Mouse (Mus musculus) left cerebral cortex, postnatal 36 days (tissue): Measurements from ENCODE around the gene Nfia. TPM values are rescaled to one million over a fixed set of nuclear protein-coding genes. Genes with fewer than 3 reads are reported as not detected.

Experiments
- DNase-seq, 2 experiments: peaks; one replicate each; pipeline ENCODE4 v3.0.0; 2021 to 2022; ENCODE audit warnings: low spot score in 2 of 2, mixed read lengths in 1 of 2
- intact Hi-C: fragments of 180-260 bp; cut with DNase I; formaldehyde crosslinking; loops from one replicate; pipeline ENCODE4 v1.15.1; 2025
- total RNA-seq, 2 experiments: library from RNA; stranded (reverse); gene quantifications; 2 replicates each; pipeline ENCODE4 v1.2.3; 2021

The Nfia gene
- total RNA-seq, 2 experiments from 2014 or later = 62.9 to 75.3 TPM

- intact Hi-C loops = no loop called here
- DNase-seq = no peak
These were observed 145.0 kb downstream of the Nfia start for GRCm38 (mm10) chr4:97917568-97917967.

GRCm38 (mm10) chr4:97918675-97919074 is 146.1 kb downstream of the Nfia start:
- intact Hi-C loops = no loop called here
- DNase-seq = no peak

- intact Hi-C loops = no loop called here
- no peak for DNase-seq
These were observed 147.2 kb downstream of the Nfia start for GRCm38 (mm10) chr4:97919773-97920172.

- intact Hi-C loops = no loop called here
- no peak for DNase-seq
These were observed 147.9 kb downstream of the Nfia start for GRCm38 (mm10) chr4:97920287-97921079.

- intact Hi-C loops = no loop called here
- no peak for DNase-seq
These were observed 149.1 kb downstream of the Nfia start for GRCm38 (mm10) chr4:97921682-97922081.

GRCm38 (mm10) chr4:97923248-97923647 is 150.7 kb downstream of the Nfia start:
- DNase-seq = no peak
- intact Hi-C loops = no loop called here

GRCm38 (mm10) chr4:97923876-97924316 is 151.4 kb downstream of the Nfia start:
- intact Hi-C loops = no loop called here
- no peak for DNase-seq

- DNase-seq = no peak
- intact Hi-C loops = no loop called here
These were observed 151.9 kb downstream of the Nfia start for GRCm38 (mm10) chr4:97924414-97924813.

- DNase-seq = no peak
- intact Hi-C loops = no loop called here
These were observed 152.3 kb downstream of the Nfia start for GRCm38 (mm10) chr4:97924855-97925254.

GRCm38 (mm10) chr4:97925644-97926043 is 153.1 kb downstream of the Nfia start:
- DNase-seq = no peak
- intact Hi-C loops = no loop called here

- intact Hi-C loops = no loop called here
- DNase-seq = no peak
These were observed 154.2 kb downstream of the Nfia start for GRCm38 (mm10) chr4:97926607-97927308.

- intact Hi-C loops = no loop called here
- DNase-seq = no peak
These were observed 154.7 kb downstream of the Nfia start for GRCm38 (mm10) chr4:97927309-97927656.

GRCm38 (mm10) chr4:97936371-97936770 is 163.8 kb downstream of the Nfia start:
- DNase-seq = no peak
- intact Hi-C loops = no loop called here

GRCm38 (mm10) chr4:97936912-97937311 is 164.4 kb downstream of the Nfia start:
- no peak for DNase-seq
- intact Hi-C loops = no loop called here

GRCm38 (mm10) chr4:97939492-97939891 is 167.0 kb downstream of the Nfia start:
- intact Hi-C loops = no loop called here
- no peak for DNase-seq

- intact Hi-C loops = no loop called here
- DNase-seq = no peak
These were observed 167.5 kb downstream of the Nfia start for GRCm38 (mm10) chr4:97939920-97940520.

- intact Hi-C loops = no loop called here
- DNase-seq = no peak
These were observed 169.1 kb downstream of the Nfia start for GRCm38 (mm10) chr4:97941616-97942015.

- intact Hi-C loops = no loop called here
- no peak for DNase-seq
These were observed 171.8 kb downstream of the Nfia start for GRCm38 (mm10) chr4:97944309-97944708.

- DNase-seq = no peak
- intact Hi-C loops = no loop called here
These were observed 174.9 kb downstream of the Nfia start for GRCm38 (mm10) chr4:97947484-97947883.

GRCm38 (mm10) chr4:97948250-97948649 is 175.7 kb downstream of the Nfia start:
- intact Hi-C loops = no loop called here
- DNase-seq = no peak
